9 mouse cellular contexts compared by ENCODE assay signal in genomic region chr12:86614156-86614555, GRCm38 (mm10).
DNase-seq lines count a peak whose midpoint lies in the region; ATAC-seq and TF ChIP-seq lines count a peak whose summit lies in the region.
"Had no signal": no experiment of that assay in that cellular context is flagged by ENCODE, and none has a peak within 500 bp of the region (broad histone marks: within the 10 kb centered on the region; RNA-seq: fewer than 3 reads in every experiment).

No protein-coding gene starts in this region.

- H3K4me2 ChIP-seq in liver, embryonic 11.5 days: no peak overlapping the region
- no peak overlapping the region for H3K4me2 ChIP-seq in hindbrain, embryonic 14.5 days (replicated peaks)

- TF ChIP-seq CTCF in liver, adult 2 months (IDR thresholded peaks at IDR 0.05; ENCODE audit: low read depth, low read length): peak; percentile 63

- no peak overlapping the region for H3K9ac ChIP-seq in liver, adult 2 months (ENCODE audit: low read depth, low read length)
- H3K9ac ChIP-seq in liver, embryonic 11.5 days (ENCODE audit: low read depth, low read length): no peak overlapping the region
- no peak overlapping the region for H3K9ac ChIP-seq in hindbrain, embryonic 14.5 days

- no peaks in the 10 kb centered on the region for H3K27me3 ChIP-seq in liver, adult 2 months (ENCODE audit: control insufficient read depth, insufficient read depth, low read length)
- H3K27me3 ChIP-seq in liver, embryonic 11.5 days (replicated peaks; ENCODE audit: control insufficient read depth, insufficient read depth, low read length): no peaks in the 10 kb centered on the region
- H3K27me3 ChIP-seq in embryonic facial prominence, embryonic 10.5 days (replicated peaks; ENCODE audit: low read depth, poor library complexity, severe bottlenecking): no peaks in the 10 kb centered on the region
- H3K27me3 ChIP-seq in hindbrain, embryonic 14.5 days (ENCODE audit: control insufficient read depth, insufficient read depth, low read length): no peaks in the 10 kb centered on the region

- WGBS in liver, adult 2 months: 44% methylated on average over 2 of the region's 2 CpGs
- 36% methylated on average over 2 of the region's 2 CpGs for WGBS in liver, embryonic 11.5 days
- 46% methylated on average over 2 of the region's 2 CpGs for WGBS in embryonic facial prominence, embryonic 10.5 days
- WGBS in hindbrain, embryonic 14.5 days: 38% methylated on average over 2 of the region's 2 CpGs

- no peaks in the 10 kb centered on the region for H3K79me2 ChIP-seq in liver, adult 2 months (ENCODE audit: control insufficient read depth, insufficient read depth, low read length)

- no peaks in the 10 kb centered on the region for H3K36me3 ChIP-seq in liver, adult 2 months (ENCODE audit: control insufficient read depth, insufficient read depth, low read length)
- no peaks in the 10 kb centered on the region for H3K36me3 ChIP-seq in liver, embryonic 11.5 days (ENCODE audit: control insufficient read depth, insufficient read depth, low read length)
- no peaks in the 10 kb centered on the region for H3K36me3 ChIP-seq in embryonic facial prominence, embryonic 10.5 days (replicated peaks)
- no peaks in the 10 kb centered on the region for H3K36me3 ChIP-seq in hindbrain, embryonic 14.5 days (replicated peaks; ENCODE audit: control insufficient read depth, insufficient read depth)

- ATAC-seq in liver, embryonic 11.5 days (replicated peaks; ENCODE audit: low FRiP score): no peak
- peak; percentile 65; the same call in 1 of the 2 replicates for ATAC-seq in hindbrain, embryonic 14.5 days (ENCODE audit: low FRiP score)
- no peak for ATAC-seq in megakaryocyte-erythroid progenitor cell, adult 5-6 weeks (replicated peaks; ENCODE audit: low FRiP score, low TSS enrichment, poor library complexity, severe bottlenecking)

- DNase-seq in liver, adult 2 months (ENCODE audit: extremely low read depth, low read depth, low spot score): peak; percentile 15
- no peak for DNase-seq in liver, embryonic 11.5 days (ENCODE audit: low spot score)
- peak; percentile 76 for DNase-seq in adrenal gland, postnatal 10 days
- peak; percentile 41 for DNase-seq in embryonic facial prominence, embryonic 10.5 days (ENCODE audit: low spot score)
- DNase-seq in hindbrain, embryonic 14.5 days (ENCODE audit: low spot score): peak; percentile 75
- DNase-seq in left cerebral cortex, adult 8-10 months (ENCODE audit: low spot score in 2 of 2): peak; percentile 10 to 16
- DNase-seq in right cerebral cortex, adult 2 months (ENCODE audit: low spot score in 2 of 2): peak; percentile 59 to 70

- H3K4me1 ChIP-seq in liver, adult 2 months (ENCODE audit: control insufficient read depth, insufficient read depth, low read length): no peaks in the 10 kb centered on the region; the same call in 1 of the 2 replicates
- no peaks in the 10 kb centered on the region for H3K4me1 ChIP-seq in liver, embryonic 11.5 days (replicated peaks; ENCODE audit: control insufficient read depth, insufficient read depth, low read length)
- peaks cover 4% of the 10 kb centered on the region; the same call in 1 of the 2 replicates for H3K4me1 ChIP-seq in embryonic facial prominence, embryonic 10.5 days
- no peaks in the 10 kb centered on the region for H3K4me1 ChIP-seq in hindbrain, embryonic 14.5 days (replicated peaks; ENCODE audit: control insufficient read depth, insufficient read depth, low read length)
- H3K4me1 ChIP-seq: megakaryocyte, embryonic 14.5 days had no signal

- TF ChIP-seq POLR2A in liver, adult 2 months (IDR thresholded peaks at IDR 0.05; ENCODE audit: extremely low read depth, insufficient read depth, low read length): no peak

- no peak overlapping the region for H3K4me3 ChIP-seq in liver, adult 2 months (ENCODE audit: insufficient read depth, low read depth, low read length)
- H3K4me3 ChIP-seq in liver, embryonic 11.5 days (ENCODE audit: low read depth, low read length): no peak overlapping the region
- H3K4me3 ChIP-seq in embryonic facial prominence, embryonic 10.5 days: no peak overlapping the region
- no peak overlapping the region for H3K4me3 ChIP-seq in hindbrain, embryonic 14.5 days (replicated peaks; ENCODE audit: low read length)
- H3K4me3 ChIP-seq: megakaryocyte, embryonic 14.5 days had no signal

- H3K9me3 ChIP-seq in liver, embryonic 11.5 days (ENCODE audit: control insufficient read depth, low read length): no peaks in the 10 kb centered on the region
- no peaks in the 10 kb centered on the region for H3K9me3 ChIP-seq in embryonic facial prominence, embryonic 10.5 days
- no peaks in the 10 kb centered on the region for H3K9me3 ChIP-seq in hindbrain, embryonic 14.5 days (ENCODE audit: control insufficient read depth, low read length)
- H3K9me3 ChIP-seq: megakaryocyte, embryonic 14.5 days had no signal

- H3K27ac ChIP-seq in liver, adult 2 months (replicated peaks; ENCODE audit: insufficient read depth, low read depth, low read length): no peak overlapping the region
- H3K27ac ChIP-seq in liver, embryonic 11.5 days (ENCODE audit: low read depth, low read length): no peak overlapping the region
- no peak overlapping the region for H3K27ac ChIP-seq in embryonic facial prominence, embryonic 10.5 days (replicated peaks)
- H3K27ac ChIP-seq in hindbrain, embryonic 14.5 days: no peak overlapping the region
